ENCODE assay signal across 12 mouse cellular contexts in genomic region chr5:76108496-76108895, GRCm38 (mm10).
"Had no signal": no experiment of that assay in that cellular context is flagged by ENCODE, and none has a peak within 500 bp of the region (broad histone marks: within the 10 kb centered on the region; RNA-seq: fewer than 3 reads in every experiment).

No protein-coding gene starts in this region.

- DNase-seq: kidney, postnatal 10 days; kidney, postnatal 36 days; layer of hippocampus, postnatal 36 days; liver, embryonic 13.5 days; lung, embryonic 14.5 days; midbrain, embryonic 14.5 days; thymus, adult 18-20 months; thymus, postnatal 36 days had no signal

- H3K4me3 ChIP-seq: kidney, embryonic 15.5 days; left cerebral cortex, adult 2 months; liver, embryonic 13.5 days had no signal

- H3K9me3 ChIP-seq: kidney, embryonic 15.5 days; liver, embryonic 13.5 days had no signal

- H3K27me3 ChIP-seq: kidney, embryonic 15.5 days had no signal

- H3K36me3 ChIP-seq: kidney, embryonic 15.5 days; liver, embryonic 13.5 days had no signal

- H3K27ac ChIP-seq: kidney, embryonic 15.5 days; left cerebral cortex, adult 2 months; liver, embryonic 13.5 days; macrophage had no signal

- H3K4me2 ChIP-seq: kidney, embryonic 15.5 days; liver, embryonic 13.5 days; lung, embryonic 14.5 days had no signal

- H3K4me1 ChIP-seq: kidney, embryonic 15.5 days; liver, embryonic 13.5 days had no signal

- ATAC-seq: lung, postnatal 0 days had no signal

- H3K9ac ChIP-seq: kidney, embryonic 15.5 days; liver, embryonic 13.5 days; lung, embryonic 14.5 days had no signal
